Mouse (Mus musculus) hindbrain, embryonic 10.5 days (tissue): ENCODE data around the gene Maml2. TPM values are rescaled to one million over a fixed set of nuclear protein-coding genes. Genes with fewer than 3 reads are reported as not detected.

ENCODE experiments used
- DNase-seq: peaks from one replicate; pipeline ENCODE4 v3.0.0-alpha.2; 2017; ENCODE audit warnings: low spot score
- H3K27ac ChIP-seq: fragments of 300-500 bp; sonication (generic); 2 replicates; pipeline ENCODE4 v1.5.1; 2016; ENCODE audit warnings: mild to moderate bottlenecking, moderate library complexity
- H3K27me3 ChIP-seq: fragments of 300-500 bp; sonication (generic); 2 replicates; pipeline ENCODE4 v1.6.1; 2016; ENCODE audit warnings: mild to moderate bottlenecking; ENCODE audit not compliant: poor library complexity, insufficient read depth, severe bottlenecking
- H3K36me3 ChIP-seq: fragments of 300-500 bp; sonication (generic); 2 replicates; pipeline ENCODE4 v1.6.1; 2016; ENCODE audit warnings: mild to moderate bottlenecking, moderate library complexity
- H3K4me1 ChIP-seq: fragments of 300-500 bp; sonication (generic); replicated peaks from 2 replicates; pipeline ENCODE4 v1.6.1; 2016; ENCODE audit warnings: mild to moderate bottlenecking
- H3K4me3 ChIP-seq: fragments of 300-500 bp; sonication (generic); 2 replicates; pipeline ENCODE4 v1.5.1; 2016; ENCODE audit warnings: mild to moderate bottlenecking, moderate library complexity
- H3K9me3 ChIP-seq: fragments of 300-500 bp; sonication (generic); 2 replicates; pipeline ENCODE4 v1.6.1; 2016; ENCODE audit warnings: mild to moderate bottlenecking, moderate library complexity
- WGBS: fragments of 180-500 bp; shearing (Covaris S2); methylation state at CpG from one replicate; pipeline ENCODE4 v1.1.7; 2016; 5-methylcytosine and 5-hydroxymethylcytosine counted together
- polyA plus RNA-seq: library from polyadenylated mRNA; unstranded; fragments of >200 nt; fragmentation: Nextera tagmentation; extraction: Ambion mirVana; gene quantifications from 2 replicates; pipeline ENCODE4 v1.2.1, GENCODE M21; 2016

Gene Maml2
- polyA plus RNA-seq, 1 experiment from 2014 or later: 10.0 TPM

- no peaks in the 10 kb centered on the region for H3K9me3 ChIP-seq
- DNase-seq: no peak
- H3K27me3 ChIP-seq: no peaks in the 10 kb centered on the region
- no peak overlapping the region for H3K27ac ChIP-seq
- 84% methylated on average over 5 of the region's 5 CpGs for whole genome bisulfite sequencing
- peaks cover 31% of the 10 kb centered on the region for H3K4me1 ChIP-seq
- no peak overlapping the region for H3K4me3 ChIP-seq
- no peaks in the 10 kb centered on the region for H3K36me3 ChIP-seq
These were observed 16.8 kb downstream of the Maml2 start for GRCm38 (mm10) chr9:13314577-13315004.

- Histone ChIP-seq H3K4me3 (no peak overlapping the region), H3K27me3 (no peaks in the 10 kb centered on the region), H3K4me1 (peaks cover 23% of the 10 kb centered on the region), H3K9me3 (no peaks in the 10 kb centered on the region), H3K27ac (0 out of 2 replicates have a peak overlapping the region, but pooled peaks have one; percentile 5), H3K36me3 (no peaks in the 10 kb centered on the region)
- 83% methylated on average over 5 of the region's 5 CpGs for WGBS
- DNase-seq: no peak
These were observed 17.6 kb downstream of the Maml2 start for GRCm38 (mm10) chr9:13315393-13315792.

- Histone ChIP-seq H3K4me3 (no peak overlapping the region), H3K4me1 (peaks cover 22% of the 10 kb centered on the region), H3K27ac (no peak overlapping the region), H3K36me3 (no peaks in the 10 kb centered on the region), H3K27me3 (no peaks in the 10 kb centered on the region), H3K9me3 (no peaks in the 10 kb centered on the region)
- DNase-seq: no peak
- 90% methylated on average over 2 of the region's 2 CpGs for WGBS
These were observed 21.8 kb downstream of the Maml2 start for GRCm38 (mm10) chr9:13319566-13319965.

GRCm38 (mm10) chr9:13320800-13321364 is 23.1 kb downstream of the Maml2 start:
- Histone ChIP-seq H3K9me3 (no peaks in the 10 kb centered on the region), H3K27me3 (no peaks in the 10 kb centered on the region), H3K36me3 (no peaks in the 10 kb centered on the region), H3K4me3 (no peak overlapping the region), H3K4me1 (peaks cover 15% of the 10 kb centered on the region), H3K27ac (no peak overlapping the region)
- 91% methylated on average over 5 of the region's 5 CpGs for WGBS
- DNase-seq: no peak

DNA sequence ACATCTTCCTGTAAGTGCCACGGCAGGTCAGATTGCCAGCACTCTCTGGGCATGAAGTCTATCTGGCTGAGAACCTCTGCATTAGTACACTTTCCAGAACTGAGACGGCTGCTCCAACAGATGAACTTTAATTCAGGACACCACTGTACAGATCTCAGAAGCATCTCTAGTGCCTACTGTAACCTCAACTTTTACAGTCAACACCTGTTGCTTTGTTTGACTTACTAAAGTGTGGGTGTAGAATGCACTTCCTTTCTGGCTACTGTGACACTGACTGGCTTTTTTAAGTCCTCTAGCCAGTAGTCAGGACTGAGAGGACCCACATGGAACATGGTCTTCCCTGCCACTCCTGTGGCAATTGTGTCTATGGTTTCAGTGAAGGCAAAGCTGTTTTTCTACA is 25.3 kb downstream of the Maml2 start:
- 82% methylated on average over 2 of the region's 2 CpGs for WGBS
- Histone ChIP-seq H3K27ac (peak overlapping the region; percentile 70), H3K27me3 (no peaks in the 10 kb centered on the region), H3K9me3 (no peaks in the 10 kb centered on the region), H3K36me3 (no peaks in the 10 kb centered on the region), H3K4me3 (no peak overlapping the region), H3K4me1 (peaks cover 14% of the 10 kb centered on the region)
- no peak for DNase-seq

GRCm38 (mm10) chr9:13323612-13324011 is 25.9 kb downstream of the Maml2 start:
- WGBS: 31% methylated on average over 1 of the region's 1 CpGs
- Histone ChIP-seq H3K4me1 (peaks cover 14% of the 10 kb centered on the region), H3K9me3 (no peaks in the 10 kb centered on the region), H3K27ac (peak overlapping the region; percentile 70), H3K36me3 (no peaks in the 10 kb centered on the region), H3K4me3 (no peak overlapping the region), H3K27me3 (no peaks in the 10 kb centered on the region)
- no peak for DNase-seq

DNA sequence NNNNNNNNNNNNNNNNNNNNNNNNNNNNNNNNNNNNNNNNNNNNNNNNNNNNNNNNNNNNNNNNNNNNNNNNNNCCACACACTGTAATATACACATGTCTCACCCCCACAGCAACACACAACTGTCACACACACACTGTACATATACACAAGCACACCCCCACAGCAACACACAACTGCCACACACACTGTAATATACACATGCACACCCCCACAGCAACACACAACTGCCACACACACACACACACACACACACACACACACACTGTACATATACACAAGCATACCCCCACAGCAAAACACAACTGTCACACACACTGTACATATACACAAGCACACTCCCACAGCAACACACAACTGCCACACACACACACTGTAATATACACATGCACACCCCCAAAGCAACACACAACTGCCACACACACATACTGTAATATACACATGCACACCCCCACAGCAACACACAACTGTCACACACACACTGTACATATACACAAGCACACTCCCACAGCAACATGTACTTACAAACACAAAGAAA is 116.5 kb downstream of the Maml2 start:
- DNase-seq: no peak
- Histone ChIP-seq H3K4me1 (no peaks in the 10 kb centered on the region), H3K9me3 (no peaks in the 10 kb centered on the region), H3K4me3 (no peak overlapping the region), H3K27me3 (no peaks in the 10 kb centered on the region), H3K27ac (no peak overlapping the region), H3K36me3 (peaks cover 11% of the 10 kb centered on the region)

GRCm38 (mm10) chr9:13425031-13425940 is 127.5 kb downstream of the Maml2 start:
- Histone ChIP-seq H3K27ac (peak overlapping the region; percentile 84), H3K4me3 (peak overlapping the region; percentile 20), H3K4me1 (peaks cover 61% of the 10 kb centered on the region), H3K27me3 (no peaks in the 10 kb centered on the region), H3K9me3 (no peaks in the 10 kb centered on the region), H3K36me3 (no peaks in the 10 kb centered on the region)
- peak; percentile 67 for DNase-seq
- 19% methylated on average over 7 of the region's 7 CpGs for WGBS

GRCm38 (mm10) chr9:13429477-13430125 is 131.8 kb downstream of the Maml2 start:
- WGBS: 54% methylated on average over 2 of the region's 2 CpGs
- DNase-seq: no peak
- peaks cover 50% of the 10 kb centered on the region for H3K4me1 ChIP-seq
- no peaks in the 10 kb centered on the region for H3K9me3 ChIP-seq
- no peaks in the 10 kb centered on the region for H3K27me3 ChIP-seq
- no peaks in the 10 kb centered on the region for H3K36me3 ChIP-seq
- no peak overlapping the region for H3K27ac ChIP-seq
- no peak overlapping the region for H3K4me3 ChIP-seq

GRCm38 (mm10) chr9:13430302-13430701 is 132.5 kb downstream of the Maml2 start:
- Histone ChIP-seq H3K27ac (no peak overlapping the region), H3K9me3 (no peaks in the 10 kb centered on the region), H3K36me3 (no peaks in the 10 kb centered on the region), H3K27me3 (no peaks in the 10 kb centered on the region), H3K4me1 (peaks cover 43% of the 10 kb centered on the region), H3K4me3 (no peak overlapping the region)
- no peak for DNase-seq
- WGBS: 83% methylated on average over 6 of the region's 6 CpGs

- no peaks in the 10 kb centered on the region for H3K9me3 ChIP-seq
- no peaks in the 10 kb centered on the region for H3K36me3 ChIP-seq
- H3K27me3 ChIP-seq: no peaks in the 10 kb centered on the region
- H3K27ac ChIP-seq: no peak overlapping the region
- H3K4me3 ChIP-seq: no peak overlapping the region
- no peak for DNase-seq
- H3K4me1 ChIP-seq: peaks cover 38% of the 10 kb centered on the region
These were observed 133.0 kb downstream of the Maml2 start for GRCm38 (mm10) chr9:13430744-13431143.

DNA sequence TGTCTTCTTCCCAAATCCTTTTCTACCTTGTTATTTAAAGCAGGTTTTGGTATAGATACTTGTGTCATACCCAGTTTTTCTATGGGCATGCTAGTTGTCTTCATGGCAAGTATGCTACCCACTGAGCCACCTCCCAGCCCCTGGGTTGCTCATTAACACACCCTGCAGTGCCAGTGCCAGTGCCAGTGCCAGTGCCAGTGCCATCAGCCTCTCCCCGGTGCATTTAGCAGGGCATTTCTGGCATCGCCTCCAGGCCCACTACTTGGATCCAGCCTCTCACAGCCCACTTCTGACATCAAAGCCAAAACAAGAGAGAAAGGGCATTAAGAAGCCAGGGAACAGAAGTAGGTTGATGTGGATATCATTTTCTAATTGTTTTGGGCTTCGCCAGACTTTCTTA is 133.9 kb downstream of the Maml2 start:
- Histone ChIP-seq H3K27me3 (no peaks in the 10 kb centered on the region), H3K9me3 (no peaks in the 10 kb centered on the region), H3K27ac (no peak overlapping the region), H3K4me3 (no peak overlapping the region), H3K36me3 (no peaks in the 10 kb centered on the region), H3K4me1 (peaks cover 29% of the 10 kb centered on the region)
- no peak for DNase-seq
- 93% methylated on average over 3 of the region's 3 CpGs for WGBS
